Mouse (Mus musculus): ENCODE results near the gene Skap1. TPM values are rescaled to one million over a fixed set of nuclear protein-coding genes. Genes with fewer than 3 reads are reported as not detected.

Skap1 gene
- polyA plus RNA-seq (2011; ENCODE audit: insufficient read depth, insufficient read length, low read depth, missing spikeins) = 0.48 and 1.2 TPM in 2 replicates

GRCm38 (mm10) chr11:96463986-96464715 lies at the start of gene Skap1:
Gene Skap1 (plus strand): TSS chr11:96464593.
- H3K27me3 ChIP-seq (ENCODE audit: control insufficient read depth, insufficient read depth, low read length, poor library complexity, severe bottlenecking) = peaks cover 2% of the 10 kb centered on the region; the same call in 1 of the 2 replicates
- no peaks in the 10 kb centered on the region for H3K4me1 ChIP-seq (ENCODE audit: control insufficient read depth, insufficient read depth, low read length)

DNA sequence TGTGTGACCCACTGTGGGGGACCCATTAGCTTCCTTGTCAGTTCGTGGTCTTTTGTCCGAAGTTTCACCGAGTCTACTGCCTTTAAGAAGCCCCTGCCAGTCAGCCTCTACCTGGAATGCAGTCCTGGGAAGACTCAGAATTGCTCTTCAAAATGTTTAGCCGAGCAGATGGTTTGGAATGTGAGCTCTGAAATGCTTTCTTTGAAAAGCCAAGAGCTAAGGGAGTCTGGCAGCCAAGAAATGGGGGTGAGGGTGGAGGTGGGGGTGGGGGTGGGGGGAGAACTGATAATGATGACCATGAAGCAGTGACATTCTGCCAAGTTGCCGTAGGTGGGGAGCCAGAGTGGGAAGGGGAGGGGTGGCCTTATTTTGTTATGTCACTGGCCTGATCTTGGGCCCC lies 43.3 kb upstream of the Skap1 start:
- Histone ChIP-seq H3K4me1 (ENCODE audit: control insufficient read depth, insufficient read depth, low read length) (no peaks in the 10 kb centered on the region), H3K27ac (ENCODE audit: insufficient read depth, low read length) (no peak overlapping the region), H3K4me3 (ENCODE audit: low read depth, low read length) (no peak overlapping the region), H3K9me3 (replicated peaks; ENCODE audit: control insufficient read depth, insufficient read depth, low read length, poor library complexity, severe bottlenecking) (no peaks in the 10 kb centered on the region), H3K27me3 (ENCODE audit: control insufficient read depth, insufficient read depth, low read length, poor library complexity, severe bottlenecking) (no peaks in the 10 kb centered on the region), H3K9ac (ENCODE audit: low read depth, poor library complexity, severe bottlenecking) (no peak overlapping the region), H3K36me3 (ENCODE audit: control insufficient read depth, insufficient read depth, low read length, poor library complexity, severe bottlenecking) (no peaks in the 10 kb centered on the region)
- TF ChIP-seq EP300 (IDR thresholded peaks at IDR 0.05; ENCODE audit: insufficient read depth, low read depth, low read length) = no peak
- no peak for TF ChIP-seq POLR2A (IDR thresholded peaks at IDR 0.05; ENCODE audit: insufficient read depth, low read length)
- no peak for TF ChIP-seq CTCF (IDR thresholded peaks at IDR 0.05; ENCODE audit: low read depth, low read length)

More at GRCm38 (mm10) chr11:96463986-96464715, at the start of gene Skap1:
- Histone ChIP-seq H3K9me3 (replicated peaks; ENCODE audit: control insufficient read depth, insufficient read depth, low read length, poor library complexity, severe bottlenecking) (no peaks in the 10 kb centered on the region), H3K27ac (ENCODE audit: insufficient read depth, low read length) (no peak within 1 kb of the TSS), H3K4me3 (ENCODE audit: low read depth, low read length) (peak within 1 kb of the TSS; percentile 72), H3K9ac (ENCODE audit: low read depth, poor library complexity, severe bottlenecking) (peak within 1 kb of the TSS; percentile 46; the same call in 1 of the 2 replicates), H3K36me3 (ENCODE audit: control insufficient read depth, insufficient read depth, low read length, poor library complexity, severe bottlenecking) (no peaks in the 10 kb centered on the region)
- TF ChIP-seq CTCF (IDR thresholded peaks at IDR 0.05; ENCODE audit: low read depth, low read length) = no peak
- TF ChIP-seq POLR2A (IDR thresholded peaks at IDR 0.05; ENCODE audit: insufficient read depth, low read length) = no peak
- no peak for TF ChIP-seq EP300 (IDR thresholded peaks at IDR 0.05; ENCODE audit: insufficient read depth, low read depth, low read length)

- Histone ChIP-seq H3K36me3 (ENCODE audit: control insufficient read depth, insufficient read depth, low read length, poor library complexity, severe bottlenecking) (no peaks in the 10 kb centered on the region), H3K4me3 (ENCODE audit: low read depth, low read length) (no peak overlapping the region), H3K9me3 (replicated peaks; ENCODE audit: control insufficient read depth, insufficient read depth, low read length, poor library complexity, severe bottlenecking) (no peaks in the 10 kb centered on the region), H3K27ac (ENCODE audit: insufficient read depth, low read length) (no peak overlapping the region), H3K27me3 (ENCODE audit: control insufficient read depth, insufficient read depth, low read length, poor library complexity, severe bottlenecking) (no peaks in the 10 kb centered on the region), H3K9ac (ENCODE audit: low read depth, poor library complexity, severe bottlenecking) (no peak overlapping the region), H3K4me1 (ENCODE audit: control insufficient read depth, insufficient read depth, low read length) (no peaks in the 10 kb centered on the region)
- TF ChIP-seq CTCF (IDR thresholded peaks at IDR 0.05; ENCODE audit: low read depth, low read length) = no peak
- no peak for TF ChIP-seq EP300 (IDR thresholded peaks at IDR 0.05; ENCODE audit: insufficient read depth, low read depth, low read length)
- no peak for TF ChIP-seq POLR2A (IDR thresholded peaks at IDR 0.05; ENCODE audit: insufficient read depth, low read length)
These were observed 42.7 kb upstream of the Skap1 start for GRCm38 (mm10) chr11:96421517-96422265.

DNA sequence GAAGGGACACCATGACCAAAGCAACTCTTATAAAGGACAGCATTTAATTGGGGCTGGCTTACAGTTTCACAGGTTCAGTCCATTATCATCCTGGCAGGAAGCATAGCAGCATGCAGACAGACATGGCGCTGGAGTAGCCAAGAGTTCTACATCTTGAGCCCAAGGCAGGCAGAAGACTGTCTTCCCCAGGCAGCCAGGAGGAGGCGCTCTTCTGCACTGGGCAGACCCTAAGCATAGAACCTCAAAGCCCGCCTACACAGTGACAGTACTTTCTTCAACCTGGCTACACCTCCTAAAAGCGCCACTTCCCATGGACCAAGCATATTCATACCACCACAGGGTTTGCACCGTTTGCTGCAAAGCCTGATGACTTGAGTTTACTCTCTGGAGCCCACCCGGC lies 39.2 kb upstream of the Skap1 start:
- TF ChIP-seq CTCF (IDR thresholded peaks at IDR 0.05; ENCODE audit: low read depth, low read length) (peak; percentile 59), EP300 (IDR thresholded peaks at IDR 0.05; ENCODE audit: insufficient read depth, low read depth, low read length) (no peak)
- H3K27me3 ChIP-seq (ENCODE audit: control insufficient read depth, insufficient read depth, low read length, poor library complexity, severe bottlenecking) = no peaks in the 10 kb centered on the region
- no peak overlapping the region for H3K4me3 ChIP-seq (ENCODE audit: low read depth, low read length)
- H3K27ac ChIP-seq (ENCODE audit: insufficient read depth, low read length) = no peak overlapping the region
- no peaks in the 10 kb centered on the region for H3K9me3 ChIP-seq (replicated peaks; ENCODE audit: control insufficient read depth, insufficient read depth, low read length, poor library complexity, severe bottlenecking)
- H3K4me1 ChIP-seq (ENCODE audit: control insufficient read depth, insufficient read depth, low read length) = no peaks in the 10 kb centered on the region
- H3K9ac ChIP-seq (ENCODE audit: low read depth, poor library complexity, severe bottlenecking) = no peak overlapping the region
- no peaks in the 10 kb centered on the region for H3K36me3 ChIP-seq (ENCODE audit: control insufficient read depth, insufficient read depth, low read length, poor library complexity, severe bottlenecking)

DNA sequence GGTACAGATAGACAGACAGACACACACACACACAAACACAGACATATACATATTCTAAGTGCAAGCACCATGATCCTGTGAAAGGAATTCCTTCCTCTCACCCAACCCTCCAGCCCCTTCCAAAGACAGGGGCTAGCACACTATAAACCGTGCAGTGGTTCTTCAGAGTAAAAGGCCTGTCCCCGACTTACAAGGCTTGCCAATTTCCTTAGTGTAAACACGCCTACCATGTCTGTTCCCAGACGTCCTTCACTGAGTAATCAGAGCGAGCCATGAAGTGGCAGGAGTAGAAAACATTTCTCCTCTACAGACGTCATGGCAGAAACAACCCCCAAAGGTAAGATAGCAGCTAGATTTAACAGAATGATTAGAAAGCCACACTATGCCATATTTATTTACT lies 38.2 kb upstream of the Skap1 start:
- H3K9ac ChIP-seq (ENCODE audit: low read depth, poor library complexity, severe bottlenecking) = no peak overlapping the region
- no peaks in the 10 kb centered on the region for H3K27me3 ChIP-seq (ENCODE audit: control insufficient read depth, insufficient read depth, low read length, poor library complexity, severe bottlenecking)
- no peak overlapping the region for H3K4me3 ChIP-seq (ENCODE audit: low read depth, low read length)
- H3K27ac ChIP-seq (ENCODE audit: insufficient read depth, low read length) = no peak overlapping the region
- no peak for TF ChIP-seq EP300 (IDR thresholded peaks at IDR 0.05; ENCODE audit: insufficient read depth, low read depth, low read length)
- no peak for TF ChIP-seq POLR2A (IDR thresholded peaks at IDR 0.05; ENCODE audit: insufficient read depth, low read length)
- no peak for TF ChIP-seq CTCF (IDR thresholded peaks at IDR 0.05; ENCODE audit: low read depth, low read length)
- no peaks in the 10 kb centered on the region for H3K9me3 ChIP-seq (replicated peaks; ENCODE audit: control insufficient read depth, insufficient read depth, low read length, poor library complexity, severe bottlenecking)
- H3K4me1 ChIP-seq (ENCODE audit: control insufficient read depth, insufficient read depth, low read length) = no peaks in the 10 kb centered on the region
- no peaks in the 10 kb centered on the region for H3K36me3 ChIP-seq (ENCODE audit: control insufficient read depth, insufficient read depth, low read length, poor library complexity, severe bottlenecking)

DNA sequence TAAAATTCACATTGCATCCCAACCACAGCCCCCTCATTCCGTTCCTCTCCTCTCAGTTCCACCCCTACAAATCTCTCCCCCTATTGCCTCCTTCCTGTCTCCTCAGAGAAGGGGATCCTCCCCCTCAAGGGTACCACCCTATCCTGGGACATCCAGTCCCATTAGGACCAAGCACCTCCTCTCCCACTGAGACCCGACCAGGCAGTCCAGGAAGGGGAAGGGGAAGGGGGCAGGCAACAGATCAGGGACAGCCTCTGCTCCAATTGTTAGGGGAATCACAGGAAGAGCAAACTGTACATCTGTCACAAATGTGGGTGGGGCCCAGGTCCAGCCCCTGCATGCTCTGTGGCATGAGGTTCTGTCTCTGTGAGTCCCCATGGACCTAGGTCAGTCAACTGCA lies 37.6 kb upstream of the Skap1 start:
- H3K36me3 ChIP-seq (ENCODE audit: control insufficient read depth, insufficient read depth, low read length, poor library complexity, severe bottlenecking) = no peaks in the 10 kb centered on the region
- no peaks in the 10 kb centered on the region for H3K9me3 ChIP-seq (replicated peaks; ENCODE audit: control insufficient read depth, insufficient read depth, low read length, poor library complexity, severe bottlenecking)
- no peak overlapping the region for H3K4me3 ChIP-seq (ENCODE audit: low read depth, low read length)
- no peaks in the 10 kb centered on the region for H3K4me1 ChIP-seq (ENCODE audit: control insufficient read depth, insufficient read depth, low read length)
- no peaks in the 10 kb centered on the region for H3K27me3 ChIP-seq (ENCODE audit: control insufficient read depth, insufficient read depth, low read length, poor library complexity, severe bottlenecking)
- TF ChIP-seq EP300 (IDR thresholded peaks at IDR 0.05; ENCODE audit: insufficient read depth, low read depth, low read length) = no peak
- TF ChIP-seq POLR2A (IDR thresholded peaks at IDR 0.05; ENCODE audit: insufficient read depth, low read length) = no peak
- TF ChIP-seq CTCF (IDR thresholded peaks at IDR 0.05; ENCODE audit: low read depth, low read length) = no peak
- H3K9ac ChIP-seq (ENCODE audit: low read depth, poor library complexity, severe bottlenecking) = no peak overlapping the region
- H3K27ac ChIP-seq (ENCODE audit: insufficient read depth, low read length) = no peak overlapping the region

Measured in ES-Bruce4 (cell line).